Mouse (Mus musculus) A20 (cell line): Measurements from ENCODE around the gene Olfr571.

Source experiments
- DNase-seq: peaks from one replicate; pipeline ENCODE4 v3.0.0-alpha.2; 2011; ENCODE audit warnings: low read depth, low spot score

Olfr571 gene

GRCm38 (mm10) chr7:102917032-102917875 lies at the start of gene Olfr571:
Olfr571 (minus strand) TSS chr7:102917536.
- no peak for DNase-seq

- DNase-seq = no peak
These were observed 45.0 kb upstream of the Olfr571 start, which contains the start of gene Olfr576 for GRCm38 (mm10) chr7:102962360-102962759. Olfr576 (plus strand) TSS chr7:102962660.

- no peak for DNase-seq
These were observed 41.3 kb upstream of the Olfr571 start, which contains the start of gene Olfr575 for GRCm38 (mm10) chr7:102958593-102958992. Olfr575 (minus strand) TSS chr7:102958775.

GRCm38 (mm10) chr7:102958137-102958536 lies 40.8 kb upstream of the Olfr571 start:
- no peak for DNase-seq

GRCm38 (mm10) chr7:102950732-102951131 lies 33.4 kb upstream of the Olfr571 start:
- no peak for DNase-seq

- DNase-seq = no peak
These were observed 30.8 kb upstream of the Olfr571 start, which contains the start of gene Olfr574 for GRCm38 (mm10) chr7:102948167-102948566. Olfr574 (plus strand) TSS chr7:102948467.

- no peak for DNase-seq
These were observed 26.1 kb upstream of the Olfr571 start for GRCm38 (mm10) chr7:102943417-102943816.

GRCm38 (mm10) chr7:102942475-102942874 lies 25.1 kb upstream of the Olfr571 start, which contains the start of gene Olfr573-ps1:
Olfr573-ps1 (minus strand) TSS chr7:102942575.
- DNase-seq = no peak

- DNase-seq = peak; percentile 12
These were observed 9.8 kb upstream of the Olfr571 start for GRCm38 (mm10) chr7:102927105-102927504.

GRCm38 (mm10) chr7:102924109-102924508 lies 6.8 kb upstream of the Olfr571 start, which contains the start of gene Olfr572:
Olfr572 (plus strand) TSS chr7:102924409.
- no peak for DNase-seq

GRCm38 (mm10) chr7:102919632-102920031 lies 2.3 kb upstream of the Olfr571 start:
- DNase-seq = peak; percentile 61

- no peak for DNase-seq
These were observed 931 bp downstream of the Olfr571 start for GRCm38 (mm10) chr7:102916405-102916804.

GRCm38 (mm10) chr7:102915261-102915660 lies 2.1 kb downstream of the Olfr571 start:
- no peak for DNase-seq

GRCm38 (mm10) chr7:102890782-102891181 lies 26.6 kb downstream of the Olfr571 start, which contains the start of gene Olfr569:
Olfr569 (minus strand) TSS chr7:102890882.
- no peak for DNase-seq

GRCm38 (mm10) chr7:102876822-102877221 lies 40.5 kb downstream of the Olfr571 start, which contains the start of gene Olfr568:
Olfr568 (plus strand) TSS chr7:102877122.
- no peak for DNase-seq

- no peak for DNase-seq
These were observed 58.7 kb downstream of the Olfr571 start, which contains the start of gene Olfr566 for GRCm38 (mm10) chr7:102858665-102859064. Olfr566 (minus strand) TSS chr7:102858765.

- DNase-seq = no peak
These were observed 61.5 kb downstream of the Olfr571 start for GRCm38 (mm10) chr7:102855807-102856206.
